Mouse (Mus musculus): ENCODE measurements around the gene Rcc1l. TPM values are rescaled to one million over a fixed set of nuclear protein-coding genes. Genes with fewer than 3 reads are reported as not detected.

The Rcc1l gene
- polyA plus RNA-seq, 1 experiment from 2014 or later = 24.1 TPM

- Histone ChIP-seq H3K9ac (replicated peaks; ENCODE audit: low read depth, low read length) (no peak overlapping the region), H3K27me3 (replicated peaks; ENCODE audit: control insufficient read depth, insufficient read depth, low read length) (no peaks in the 10 kb centered on the region), H3K4me3 (replicated peaks; ENCODE audit: low read length) (no peak overlapping the region), H3K4me1 (replicated peaks; ENCODE audit: control insufficient read depth, insufficient read depth, low read length) (peaks cover 22% of the 10 kb centered on the region), H3K36me3 (ENCODE audit: control insufficient read depth, insufficient read depth) (no peaks in the 10 kb centered on the region), H3K4me2 (ENCODE audit: low read length) (no peak overlapping the region), H3K27ac (ENCODE audit: low read length) (no peak overlapping the region), H3K9me3 (ENCODE audit: control insufficient read depth, low read length) (no peaks in the 10 kb centered on the region)
- 84% methylated on average over 7 of the region's 7 CpGs for WGBS
- no peak for ATAC-seq
Measured at GRCm38 (mm10) chr5:134178536-134178935, 2.0 kb upstream of the Rcc1l start.

DNA sequence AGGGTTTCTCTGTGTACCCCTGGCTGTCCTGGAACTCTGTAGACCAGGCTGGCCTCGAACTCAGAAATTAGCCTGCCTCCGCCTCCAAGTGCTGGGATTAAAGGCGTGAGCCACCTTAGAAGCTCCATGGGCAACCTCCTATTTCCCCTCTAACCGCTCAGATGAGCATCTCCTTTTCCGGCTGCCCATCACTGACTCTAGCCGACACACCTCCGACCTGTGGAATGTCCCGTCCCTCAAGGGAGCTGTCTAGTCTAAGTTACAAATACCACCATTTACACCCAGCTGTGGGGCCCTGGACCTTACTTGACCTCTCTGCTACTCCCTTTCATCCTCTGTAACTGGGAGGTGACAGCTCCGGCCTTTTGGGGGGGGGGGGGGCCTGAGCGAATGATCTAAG lies 878 bp downstream of the Rcc1l start:
- 6% methylated on average over 10 of the region's 10 CpGs for WGBS

GRCm38 (mm10) chr5:134173206-134173605 lies 3.4 kb downstream of the Rcc1l start:
- 40% methylated on average over 4 of the region's 4 CpGs for WGBS
- Histone ChIP-seq H3K36me3 (ENCODE audit: control insufficient read depth, insufficient read depth) (no peaks in the 10 kb centered on the region), H3K4me1 (replicated peaks; ENCODE audit: control insufficient read depth, insufficient read depth, low read length) (peaks cover 12% of the 10 kb centered on the region), H3K9ac (replicated peaks; ENCODE audit: low read depth, low read length) (no peak overlapping the region), H3K27me3 (replicated peaks; ENCODE audit: control insufficient read depth, insufficient read depth, low read length) (no peaks in the 10 kb centered on the region), H3K27ac (ENCODE audit: low read length) (no peak overlapping the region), H3K4me2 (ENCODE audit: low read length) (no peak overlapping the region), H3K9me3 (ENCODE audit: control insufficient read depth, low read length) (no peaks in the 10 kb centered on the region), H3K4me3 (replicated peaks; ENCODE audit: low read length) (no peak overlapping the region)
- no peak for ATAC-seq

More for the DNA sequence above, 878 bp downstream of the Rcc1l start:
- H3K9me3 ChIP-seq (ENCODE audit: control insufficient read depth, low read length) = no peaks in the 10 kb centered on the region
- peak overlapping the region; percentile 38 for H3K27ac ChIP-seq (ENCODE audit: low read length)
- peak overlapping the region; percentile 87 for H3K4me3 ChIP-seq (replicated peaks; ENCODE audit: low read length)
- H3K4me2 ChIP-seq (ENCODE audit: low read length) = peak overlapping the region; percentile 86
- no peaks in the 10 kb centered on the region for H3K36me3 ChIP-seq (ENCODE audit: control insufficient read depth, insufficient read depth)
- peaks cover 12% of the 10 kb centered on the region for H3K4me1 ChIP-seq (replicated peaks; ENCODE audit: control insufficient read depth, insufficient read depth, low read length)
- ATAC-seq = no peak
- H3K27me3 ChIP-seq (replicated peaks; ENCODE audit: control insufficient read depth, insufficient read depth, low read length) = no peaks in the 10 kb centered on the region
- peak overlapping the region; percentile 61 for H3K9ac ChIP-seq (replicated peaks; ENCODE audit: low read depth, low read length)

DNA sequence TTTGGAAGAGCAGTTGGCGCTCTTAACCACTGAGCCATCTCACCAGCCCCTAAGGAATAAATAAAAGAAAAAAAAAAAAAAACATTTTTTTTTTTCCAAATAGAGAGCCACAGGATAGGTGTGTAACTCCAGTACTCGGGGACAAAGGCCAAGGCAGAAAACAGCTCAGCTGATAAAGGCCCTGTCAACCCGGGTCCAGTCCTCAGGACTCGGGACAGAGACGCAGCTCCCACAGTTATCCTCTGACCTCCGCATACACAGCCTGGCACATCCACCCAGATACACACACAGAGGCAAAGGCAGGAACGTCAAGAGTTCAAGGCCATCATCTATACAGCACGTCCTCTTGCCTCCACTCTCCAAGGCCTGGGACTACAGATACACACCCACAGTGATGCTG lies 6.4 kb downstream of the Rcc1l start:
- no peak for ATAC-seq
- H3K36me3 ChIP-seq (ENCODE audit: control insufficient read depth, insufficient read depth) = no peaks in the 10 kb centered on the region
- H3K9ac ChIP-seq (replicated peaks; ENCODE audit: low read depth, low read length) = no peak overlapping the region
- H3K4me3 ChIP-seq (replicated peaks; ENCODE audit: low read length) = no peak overlapping the region
- 94% methylated on average over 8 of the region's 8 CpGs for WGBS
- H3K4me2 ChIP-seq (ENCODE audit: low read length) = no peak overlapping the region
- H3K27ac ChIP-seq (ENCODE audit: low read length) = no peak overlapping the region
- no peaks in the 10 kb centered on the region for H3K9me3 ChIP-seq (ENCODE audit: control insufficient read depth, low read length)
- H3K4me1 ChIP-seq (replicated peaks; ENCODE audit: control insufficient read depth, insufficient read depth, low read length) = peaks cover 5% of the 10 kb centered on the region
- no peaks in the 10 kb centered on the region for H3K27me3 ChIP-seq (replicated peaks; ENCODE audit: control insufficient read depth, insufficient read depth, low read length)

DNA sequence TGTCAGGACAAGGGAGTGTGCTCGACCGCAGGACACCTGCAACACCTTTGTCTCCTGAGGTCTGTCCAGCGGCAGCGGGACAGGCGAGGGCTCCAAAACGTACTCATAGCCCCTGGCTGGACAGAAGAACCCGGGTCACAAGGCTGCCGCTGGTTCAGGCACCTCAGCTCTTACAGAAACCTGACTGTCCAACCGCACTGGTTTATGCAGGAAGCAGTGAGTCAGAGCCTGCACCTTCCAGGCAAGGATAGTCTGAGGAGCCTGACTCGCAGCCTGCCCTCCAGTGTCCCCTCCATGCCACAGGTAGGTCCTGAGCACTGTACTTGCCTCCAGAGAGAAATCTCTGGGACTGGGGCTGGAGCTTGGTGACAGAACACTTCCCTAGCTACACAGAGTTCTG lies 7.3 kb downstream of the Rcc1l start:
- H3K9me3 ChIP-seq (ENCODE audit: control insufficient read depth, low read length) = no peaks in the 10 kb centered on the region
- H3K9ac ChIP-seq (replicated peaks; ENCODE audit: low read depth, low read length) = no peak overlapping the region
- 92% methylated on average over 10 of the region's 10 CpGs for WGBS
- ATAC-seq = no peak
- H3K27ac ChIP-seq (ENCODE audit: low read length) = no peak overlapping the region
- H3K4me2 ChIP-seq (ENCODE audit: low read length) = no peak overlapping the region
- peaks cover 2% of the 10 kb centered on the region; the same call in 1 of the 2 replicates for H3K4me1 ChIP-seq (replicated peaks; ENCODE audit: control insufficient read depth, insufficient read depth, low read length)
- H3K36me3 ChIP-seq (ENCODE audit: control insufficient read depth, insufficient read depth) = no peaks in the 10 kb centered on the region
- no peaks in the 10 kb centered on the region for H3K27me3 ChIP-seq (replicated peaks; ENCODE audit: control insufficient read depth, insufficient read depth, low read length)
- H3K4me3 ChIP-seq (replicated peaks; ENCODE audit: low read length) = no peak overlapping the region

DNA sequence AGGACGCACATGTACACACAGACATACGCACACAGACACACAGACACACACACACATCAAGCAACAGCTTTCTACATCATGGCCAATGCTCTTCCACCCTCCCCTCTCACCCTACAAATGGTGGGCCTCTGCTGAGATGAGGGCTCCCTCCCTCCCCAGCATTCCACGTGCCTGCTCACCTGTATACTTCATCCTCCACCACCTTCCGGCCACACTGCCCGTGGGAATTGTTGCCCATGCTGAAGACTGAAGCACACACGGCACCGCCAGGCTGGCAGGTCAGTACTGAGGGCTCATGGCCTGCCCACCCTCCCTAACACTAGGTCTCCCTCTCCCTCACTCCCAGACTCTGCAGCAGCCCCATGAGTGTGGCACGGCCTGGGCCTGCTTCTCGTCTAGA lies 8.5 kb downstream of the Rcc1l start:
- no peaks in the 10 kb centered on the region for H3K27me3 ChIP-seq (replicated peaks; ENCODE audit: control insufficient read depth, insufficient read depth, low read length)
- no peak for ATAC-seq
- no peak overlapping the region for H3K9ac ChIP-seq (replicated peaks; ENCODE audit: low read depth, low read length)
- no peak overlapping the region for H3K4me2 ChIP-seq (ENCODE audit: low read length)
- no peaks in the 10 kb centered on the region for H3K9me3 ChIP-seq (ENCODE audit: control insufficient read depth, low read length)
- H3K4me3 ChIP-seq (replicated peaks; ENCODE audit: low read length) = no peak overlapping the region
- WGBS = 93% methylated on average over 9 of the region's 9 CpGs
- H3K27ac ChIP-seq (ENCODE audit: low read length) = no peak overlapping the region
- H3K36me3 ChIP-seq (ENCODE audit: control insufficient read depth, insufficient read depth) = no peaks in the 10 kb centered on the region
- peaks cover 2% of the 10 kb centered on the region; the same call in 1 of the 2 replicates for H3K4me1 ChIP-seq (replicated peaks; ENCODE audit: control insufficient read depth, insufficient read depth, low read length)

- 96% methylated on average over 7 of the region's 7 CpGs for WGBS
- Histone ChIP-seq H3K27me3 (replicated peaks; ENCODE audit: control insufficient read depth, insufficient read depth, low read length) (no peaks in the 10 kb centered on the region), H3K9me3 (ENCODE audit: control insufficient read depth, low read length) (no peaks in the 10 kb centered on the region), H3K4me2 (ENCODE audit: low read length) (no peak overlapping the region), H3K27ac (ENCODE audit: low read length) (no peak overlapping the region), H3K9ac (replicated peaks; ENCODE audit: low read depth, low read length) (no peak overlapping the region), H3K36me3 (ENCODE audit: control insufficient read depth, insufficient read depth) (peaks cover 2% of the 10 kb centered on the region; the same call in 1 of the 2 replicates), H3K4me3 (replicated peaks; ENCODE audit: low read length) (no peak overlapping the region), H3K4me1 (replicated peaks; ENCODE audit: control insufficient read depth, insufficient read depth, low read length) (peaks cover 2% of the 10 kb centered on the region; the same call in 1 of the 2 replicates)
- no peak for ATAC-seq
Measured at GRCm38 (mm10) chr5:134166642-134167041, 9.9 kb downstream of the Rcc1l start.

DNA sequence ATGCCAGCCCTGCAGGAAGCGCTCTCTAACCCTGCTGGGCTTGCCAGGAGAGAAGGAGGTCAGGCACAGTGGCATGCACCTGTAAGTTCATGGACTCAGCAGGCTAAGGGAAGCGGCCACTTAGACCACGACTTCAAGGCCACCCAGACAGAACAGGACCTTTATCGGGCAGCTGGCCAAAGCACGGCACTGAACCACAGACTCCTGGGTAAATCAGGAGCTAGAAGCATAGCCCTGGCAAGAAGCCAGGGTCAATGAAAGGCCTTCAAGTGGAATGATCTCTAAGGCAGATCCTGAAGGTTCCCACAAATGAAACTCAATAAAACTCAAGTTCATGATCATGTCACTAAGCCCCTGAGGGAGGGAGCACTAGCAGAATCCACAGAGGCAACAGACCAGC lies 11.9 kb downstream of the Rcc1l start:
- Histone ChIP-seq H3K9me3 (ENCODE audit: control insufficient read depth, low read length) (no peaks in the 10 kb centered on the region), H3K9ac (replicated peaks; ENCODE audit: low read depth, low read length) (no peak overlapping the region; the same call in 1 of the 2 replicates), H3K4me2 (ENCODE audit: low read length) (no peak overlapping the region), H3K4me3 (replicated peaks; ENCODE audit: low read length) (no peak overlapping the region), H3K27me3 (replicated peaks; ENCODE audit: control insufficient read depth, insufficient read depth, low read length) (no peaks in the 10 kb centered on the region), H3K36me3 (ENCODE audit: control insufficient read depth, insufficient read depth) (peaks cover 2% of the 10 kb centered on the region; the same call in 1 of the 2 replicates), H3K27ac (ENCODE audit: low read length) (no peak overlapping the region), H3K4me1 (replicated peaks; ENCODE audit: control insufficient read depth, insufficient read depth, low read length) (peaks cover 2% of the 10 kb centered on the region; the same call in 1 of the 2 replicates)
- 42% methylated on average over 5 of the region's 5 CpGs for WGBS
- ATAC-seq = no peak

DNA sequence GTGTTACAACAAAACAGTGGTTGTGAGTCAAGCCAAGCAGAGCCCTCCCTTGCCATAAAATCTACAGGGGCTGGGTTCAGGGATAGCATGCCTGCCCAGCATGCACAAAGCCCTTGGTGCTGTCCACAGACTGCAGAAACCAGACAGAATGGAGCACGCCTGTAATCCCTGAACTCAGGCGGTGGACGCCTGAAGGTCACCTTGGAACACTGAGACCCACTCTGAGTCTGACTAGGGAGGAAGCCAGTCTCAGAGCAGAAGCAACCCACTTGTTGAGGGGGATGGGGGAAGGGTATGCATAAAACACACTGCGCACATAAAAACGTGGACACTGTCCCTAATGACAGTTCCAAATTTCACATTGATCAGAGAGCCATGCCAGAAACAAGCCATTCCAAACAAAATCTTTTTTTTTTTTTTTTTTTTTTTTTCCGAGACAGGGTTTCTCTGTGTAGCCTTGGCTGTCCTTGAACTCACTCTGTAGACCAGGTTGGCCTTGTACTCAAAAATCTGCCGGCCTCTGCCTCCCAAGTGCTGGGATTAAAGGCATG lies 20.6 kb downstream of the Rcc1l start:
- Histone ChIP-seq H3K27me3 (replicated peaks; ENCODE audit: control insufficient read depth, insufficient read depth, low read length) (no peaks in the 10 kb centered on the region), H3K36me3 (ENCODE audit: control insufficient read depth, insufficient read depth) (peaks cover 16% of the 10 kb centered on the region), H3K9me3 (ENCODE audit: control insufficient read depth, low read length) (no peaks in the 10 kb centered on the region), H3K4me2 (ENCODE audit: low read length) (no peak overlapping the region), H3K4me3 (replicated peaks; ENCODE audit: low read length) (no peak overlapping the region), H3K4me1 (replicated peaks; ENCODE audit: control insufficient read depth, insufficient read depth, low read length) (no peaks in the 10 kb centered on the region), H3K9ac (replicated peaks; ENCODE audit: low read depth, low read length) (no peak overlapping the region), H3K27ac (ENCODE audit: low read length) (no peak overlapping the region)
- WGBS = 90% methylated on average over 7 of the region's 7 CpGs
- ATAC-seq = no peak

DNA sequence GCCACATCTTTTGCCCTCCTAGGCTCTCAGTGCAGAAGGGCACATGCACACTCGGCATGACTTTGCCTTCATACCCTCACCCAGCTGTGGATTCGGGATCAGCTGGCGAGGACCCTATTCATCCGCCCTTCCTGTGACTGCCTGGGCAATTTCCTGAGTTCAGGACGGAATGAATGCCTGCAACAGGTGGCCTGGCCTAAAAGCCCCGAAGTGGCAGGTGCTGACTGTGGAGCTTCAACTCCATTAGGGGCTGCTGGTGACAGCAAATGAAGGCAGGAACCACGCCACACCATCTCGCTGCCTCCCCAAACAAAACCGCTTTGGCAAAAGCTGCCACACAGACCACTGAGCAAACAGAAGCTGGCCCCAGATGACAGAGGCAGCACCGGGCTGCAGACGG lies 24.7 kb downstream of the Rcc1l start:
- no peaks in the 10 kb centered on the region for H3K27me3 ChIP-seq (replicated peaks; ENCODE audit: control insufficient read depth, insufficient read depth, low read length)
- H3K9ac ChIP-seq (replicated peaks; ENCODE audit: low read depth, low read length) = no peak overlapping the region
- WGBS = 91% methylated on average over 11 of the region's 11 CpGs
- H3K4me3 ChIP-seq (replicated peaks; ENCODE audit: low read length) = no peak overlapping the region
- H3K4me1 ChIP-seq (replicated peaks; ENCODE audit: control insufficient read depth, insufficient read depth, low read length) = no peaks in the 10 kb centered on the region
- H3K36me3 ChIP-seq (ENCODE audit: control insufficient read depth, insufficient read depth) = peaks cover 21% of the 10 kb centered on the region
- ATAC-seq = no peak
- no peak overlapping the region for H3K4me2 ChIP-seq (ENCODE audit: low read length)
- H3K27ac ChIP-seq (ENCODE audit: low read length) = no peak overlapping the region
- no peaks in the 10 kb centered on the region for H3K9me3 ChIP-seq (ENCODE audit: control insufficient read depth, low read length)
